Mouse (Mus musculus) CH12.LX (cell line): ENCODE measurements around the gene Sp7. TPM values are rescaled to one million over a fixed set of nuclear protein-coding genes. Genes with fewer than 3 reads are reported as not detected.
A peak's percentile ranks its signal among the peaks of the same experiment; 100 is the strongest.

Source experiments
- DNase-seq: peaks from one replicate; pipeline ENCODE4 v3.0.0-alpha.2; 2013; ENCODE audit errors: extremely low read depth
- H3K27ac ChIP-seq: 2 replicates; pipeline ENCODE4 v1.5.1; 2012; ENCODE audit warnings: low read depth, mild to moderate bottlenecking, control low read depth, moderate library complexity; ENCODE audit not compliant: insufficient read depth
- H3K27me3 ChIP-seq: replicated peaks from 2 replicates; pipeline ENCODE3; 2012; ENCODE audit warnings: inconsistent platforms
- H3K36me3 ChIP-seq, 2 experiments: replicated peaks in 1 of 2; 2 replicates each; pipeline versions ENCODE3 to v1.6.1; 2012; ENCODE audit warnings: inconsistent platforms in 1 of 2, low read length in 1 of 2, mild to moderate bottlenecking in 1 of 2, mixed read lengths in 1 of 2, moderate library complexity in 1 of 2; ENCODE audit not compliant: control insufficient read depth in 1 of 2, insufficient read depth in 1 of 2
- H3K4me1 ChIP-seq, 2 experiments: 2 replicates each; pipeline ENCODE4 v1.6.1; 2012; ENCODE audit warnings: inconsistent platforms in 1 of 2, moderate library complexity in 1 of 2; ENCODE audit not compliant: insufficient read depth in 2 of 2, control insufficient read depth in 1 of 2
- H3K4me2 ChIP-seq: 2 replicates; pipeline ENCODE4 v1.6.1; 2012; ENCODE audit warnings: low read depth, mild to moderate bottlenecking, control low read depth; ENCODE audit not compliant: poor library complexity, insufficient read depth, severe bottlenecking
- H3K4me3 ChIP-seq, 3 experiments: fragments of 150-350 bp in 1 of 3; sonication (generic) in 1 of 3; replicated peaks in 1 of 3; 2 replicates each; pipeline versions ENCODE3 to v1.5.1; 2011 to 2012; ENCODE audit warnings: low read depth in 2 of 3, low read length in 2 of 3, mild to moderate bottlenecking in 2 of 3, moderate library complexity in 2 of 3, control low read depth in 1 of 3, improper control_type of control experiment in 1 of 3, inconsistent platforms in 1 of 3, mixed read lengths in 1 of 3; ENCODE audit not compliant: poor library complexity in 1 of 3
- H3K79me2 ChIP-seq: replicated peaks from 2 replicates; pipeline ENCODE4 v1.6.1; 2012; ENCODE audit warnings: mild to moderate bottlenecking, moderate library complexity; ENCODE audit not compliant: control insufficient read depth, poor library complexity, insufficient read depth, severe bottlenecking; ENCODE audit errors: extremely low read depth
- H3K9ac ChIP-seq: 2 replicates; pipeline ENCODE4 v1.6.1; 2012; ENCODE audit warnings: low read depth, mild to moderate bottlenecking, control low read depth, moderate library complexity; ENCODE audit not compliant: insufficient read depth
- H3K9me3 ChIP-seq: replicated peaks from 2 replicates; pipeline ENCODE3; 2012; ENCODE audit warnings: low read length, inconsistent platforms, mixed read lengths
- CHD2 ChIP-seq: IDR thresholded peaks from 2 replicates; pipeline ENCODE4 v1.6.1; 2011; ENCODE audit warnings: low read length, improper control_type of control experiment
- CTCF ChIP-seq, 2 experiments: IDR thresholded peaks in 1 of 2; conservative IDR thresholded peaks in 1 of 2; 2 replicates each; pipeline ENCODE4 v1.5.1; 2011 to 2012; ENCODE audit warnings: low read depth in 2 of 2, low read length in 2 of 2, improper control_type of control experiment in 1 of 2, inconsistent platforms in 1 of 2, mild to moderate bottlenecking in 1 of 2, moderate library complexity in 1 of 2
- ELF1 ChIP-seq: IDR thresholded peaks from 2 replicates; pipeline ENCODE4 v1.6.1; 2014; ENCODE audit warnings: low read depth, mild to moderate bottlenecking, inconsistent platforms, low read length, improper control_type of control experiment
- MAFK ChIP-seq: IDR thresholded peaks from 2 replicates; pipeline ENCODE4 v1.6.1; 2011; ENCODE audit warnings: low read length, improper control_type of control experiment; ENCODE audit not compliant: insufficient replicate concordance
- MAZ ChIP-seq: IDR thresholded peaks from 2 replicates; pipeline ENCODE4 v1.6.1; 2012; ENCODE audit warnings: low read depth, mild to moderate bottlenecking, inconsistent platforms, low read length, improper control_type of control experiment, moderate library complexity
- MEF2A ChIP-seq: IDR thresholded peaks from 2 replicates; pipeline ENCODE4 v1.6.1; 2014; ENCODE audit warnings: low read depth, mild to moderate bottlenecking, inconsistent platforms, low read length, improper control_type of control experiment, borderline replicate concordance
- MXI1 ChIP-seq: IDR thresholded peaks from 2 replicates; pipeline ENCODE4 v1.6.1; 2011; ENCODE audit warnings: mild to moderate bottlenecking, low read depth, low read length, improper control_type of control experiment
- MYC ChIP-seq: IDR thresholded peaks from 2 replicates; pipeline ENCODE4 v1.6.1; 2011; ENCODE audit warnings: low read depth, mild to moderate bottlenecking, improper control_type of control experiment, low read length
- NELFE ChIP-seq: IDR thresholded peaks from 2 replicates; pipeline ENCODE4 v1.6.1; 2011; ENCODE audit warnings: low read depth, low read length, improper control_type of control experiment
- NRF1 ChIP-seq: IDR thresholded peaks from 2 replicates; pipeline ENCODE4 v1.6.1; 2014; ENCODE audit warnings: low read depth, mild to moderate bottlenecking, inconsistent platforms, low read length, improper control_type of control experiment, moderate library complexity
- PAX5 ChIP-seq: IDR thresholded peaks from 2 replicates; pipeline ENCODE4 v1.6.1; 2012; ENCODE audit warnings: low read length, inconsistent platforms, mixed read lengths
- POLR2A ChIP-seq: IDR thresholded peaks from 2 replicates; pipeline ENCODE4 v1.6.1; 2011; ENCODE audit warnings: low read depth, mild to moderate bottlenecking, improper control_type of control experiment, low read length
- POLR2AphosphoS2 ChIP-seq: IDR thresholded peaks from 2 replicates; pipeline ENCODE4 v1.6.1; 2011; ENCODE audit warnings: low read depth, low read length, improper control_type of control experiment
- RAD21 ChIP-seq: IDR thresholded peaks from 2 replicates; pipeline ENCODE4 v1.6.1; 2011; ENCODE audit warnings: low read depth, mild to moderate bottlenecking, low read length, improper control_type of control experiment, moderate library complexity
- RCOR1 ChIP-seq: conservative IDR thresholded peaks from 2 replicates; pipeline ENCODE4 v1.6.1; 2012; ENCODE audit warnings: low read depth, mild to moderate bottlenecking, inconsistent platforms, low read length, improper control_type of control experiment
- TBP ChIP-seq: conservative IDR thresholded peaks from 2 replicates; pipeline ENCODE4 v1.6.1; 2011; ENCODE audit warnings: low read depth, low read length, improper control_type of control experiment
- ZC3H11A ChIP-seq: IDR thresholded peaks from 2 replicates; pipeline ENCODE4 v1.6.1; 2012; ENCODE audit warnings: low read depth, mild to moderate bottlenecking, inconsistent platforms, low read length, improper control_type of control experiment
- dilution Hi-C: fragments of 300-500 bp; cut with MboI; formaldehyde crosslinking; loops from 2 replicates; pipeline ENCODE4 v1.14.3; 2020; ENCODE audit warnings: low sequenced_read_pairs; ENCODE audit not compliant: extremely low pct_unique_long_range_greater_than_20kb, extremely low pct_ligation_motif_present
- in situ Hi-C: fragments of 300-500 bp; cut with MboI; formaldehyde crosslinking; loops from 3 replicates; pipeline ENCODE4 v1.14.3; 2019; ENCODE audit warnings: low sequenced_read_pairs, low pct_ligation_motif_present, low pct_unique_long_range_greater_than_20kb, mixed read lengths
- polyA plus RNA-seq: library from polyadenylated mRNA; unstranded; fragments of >175 nt; gene quantifications from 2 replicates; pipeline ENCODE4 v1.2.1, GENCODE M21; 2012; ENCODE audit warnings: low read depth; ENCODE audit not compliant: insufficient read length
- total RNA-seq, 2 experiments: library from RNA; depleted of rRNA; stranded (reverse); fragments of 300-350 nt in 1 of 2; fragments of >200 nt in 1 of 2; gene quantifications; 2 replicates each; pipeline ENCODE4 v1.2.3; 2012 to 2014

Gene Sp7
- total and polyA plus RNA-seq, 3 experiments, result not detected

DNA sequence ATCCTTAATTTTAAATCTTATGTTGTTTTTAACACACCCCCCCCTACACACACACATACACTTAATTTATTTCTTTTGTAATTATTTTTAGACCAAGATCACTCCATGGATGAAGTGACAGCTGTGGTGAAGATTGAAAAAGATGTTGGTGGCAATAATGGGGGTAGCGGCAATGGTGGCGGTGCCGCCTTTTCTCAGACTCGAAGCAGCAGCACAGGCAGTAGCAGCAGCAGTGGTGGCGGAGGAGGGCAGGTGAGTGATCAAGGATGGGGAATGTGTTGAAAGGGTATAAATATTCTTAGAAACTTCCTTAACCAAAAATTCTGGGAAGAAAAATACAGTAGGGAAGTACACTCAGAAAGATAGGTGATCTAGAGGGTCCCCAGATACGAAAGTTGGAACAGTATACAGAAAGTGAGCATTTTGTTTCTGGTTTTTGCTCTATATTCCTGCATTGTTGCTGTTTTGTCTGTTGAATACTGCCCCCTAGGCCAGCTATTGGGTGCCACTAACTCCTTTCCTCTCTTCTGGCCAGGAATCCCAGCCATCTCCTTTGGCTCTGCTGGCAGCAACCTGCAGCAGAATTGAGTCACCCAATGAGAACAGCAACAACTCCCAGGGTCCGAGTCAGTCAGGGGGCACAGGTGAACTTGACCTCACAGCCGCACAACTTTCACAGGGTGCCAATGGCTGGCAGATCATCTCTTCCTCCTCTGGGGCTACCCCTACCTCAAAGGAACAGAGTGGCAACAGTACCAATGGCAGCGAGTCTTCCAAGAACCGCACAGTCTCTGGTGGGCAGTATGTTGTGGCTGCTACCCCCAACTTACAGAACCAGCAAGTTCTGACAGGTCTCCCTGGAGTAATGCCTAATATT is 40.9 kb upstream of the Sp7 start:
- Histone ChIP-seq H3K4me1 (peaks cover 17 to 55% of the 10 kb centered on the region in 2 experiments), H3K4me2 (no peak overlapping the region), H3K27ac (no peak overlapping the region), H3K36me3 (peaks cover 23 to 47% of the 10 kb centered on the region in 2 experiments), H3K4me3 (no peak overlapping the region)
- in situ Hi-C loops, result no loop called here
- no peak for TF ChIP-seq MAFK
- peak in 1 of 2 experiments; percentile 44; a peak in 2 of 4 replicates for TF ChIP-seq CTCF (conservative IDR thresholded peaks at IDR 0.05 in 1 of 2, IDR thresholded peaks at IDR 0.05 in 1 of 2; ENCODE audit: low read depth in 2 of 2, low read length in 2 of 2)
- TF ChIP-seq, all 38 proteins: peak for 1
- dilution Hi-C loops, result no loop called here
- Histone ChIP-seq H3K79me2 (peaks cover 55% of the 10 kb centered on the region), H3K27me3 (no peaks in the 10 kb centered on the region), H3K9me3 (no peaks in the 10 kb centered on the region), H3K9ac (no peak overlapping the region)
- DNase-seq, result no peak

DNA sequence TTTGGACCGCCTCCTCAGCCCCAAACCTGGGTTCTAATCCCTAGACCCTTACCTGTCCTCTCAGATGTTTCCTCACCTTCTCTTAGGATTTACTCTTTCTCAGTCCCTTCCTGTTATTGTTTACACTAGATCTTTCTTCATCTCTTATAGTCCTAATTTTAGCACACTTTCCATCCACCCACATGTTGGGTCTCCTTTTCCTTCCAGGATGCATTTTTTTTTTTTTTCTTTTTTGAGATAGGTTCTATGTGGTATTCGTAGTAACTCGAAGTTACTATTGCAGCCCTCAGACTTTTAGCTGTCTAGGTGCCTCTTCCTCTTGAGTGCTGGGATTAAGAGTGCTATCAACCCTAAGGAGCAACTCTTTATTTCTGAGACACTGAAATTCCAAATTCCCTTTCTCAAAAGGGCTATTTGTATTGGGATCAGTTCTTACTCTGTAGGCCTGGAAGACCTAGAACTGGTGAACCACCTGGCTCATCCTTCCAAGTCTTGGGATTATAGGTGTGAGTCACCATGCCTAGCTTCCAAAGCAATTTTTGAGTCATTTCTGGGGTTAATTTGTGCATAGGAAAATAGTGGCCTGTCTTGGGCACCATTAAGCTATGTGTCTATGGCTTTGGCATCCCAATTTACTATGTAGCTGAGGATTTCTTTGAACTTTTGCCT is 40.1 kb upstream of the Sp7 start:
- Histone ChIP-seq H3K27ac (no peak overlapping the region), H3K4me1 (peaks cover 17 to 51% of the 10 kb centered on the region in 2 experiments), H3K4me3 (peak overlapping the region; percentile 47 to 64 (median 55)), H3K9ac (peak overlapping the region; percentile 100), H3K36me3 (peaks cover 23 to 42% of the 10 kb centered on the region in 2 experiments), H3K9me3 (no peaks in the 10 kb centered on the region), H3K4me2 (peak overlapping the region; percentile 77), H3K27me3 (no peaks in the 10 kb centered on the region), H3K79me2 (peaks cover 48% of the 10 kb centered on the region)
- DNase-seq, result no peak
- dilution Hi-C loops, result no loop called here
- in situ Hi-C loops, result no loop called here
- TF ChIP-seq ZC3H11A (no peak), NELFE (0 out of 2 replicates have a peak, but pooled peaks have one; percentile 39), PAX5 (no peak), MXI1 (peak; percentile 11; the same call in 1 of the 2 replicates), MAFK (no peak), ELF1 (no peak), NRF1 (no peak), CHD2 (no peak)

- in situ Hi-C loops, result no loop called here
- no peaks in the 10 kb centered on the region for H3K27me3 ChIP-seq
- H3K4me3 ChIP-seq, result peak overlapping the region; percentile 47 to 64 (median 55)
- H3K27ac ChIP-seq, result peak overlapping the region; percentile 16; the same call in 1 of the 2 replicates
- peak; percentile 88 for DNase-seq
- TF ChIP-seq TBP (no peak), POLR2AphosphoS2 (no peak), MXI1 (peak; percentile 27; the same call in 1 of the 2 replicates), MAZ (peak; percentile 85; the same call in 1 of the 2 replicates), MYC (no peak), MEF2A (no peak), ELF1 (0 out of 2 replicates have a peak, but pooled peaks have one; percentile 37), POLR2A (peak; percentile 28; the same call in 1 of the 2 replicates), RCOR1 (no peak), CHD2 (peak; percentile 82), RAD21 (no peak), NELFE (no peak)
- TF ChIP-seq, all 38 proteins: peak for 5
- peak overlapping the region; percentile 100 for H3K9ac ChIP-seq
- H3K79me2 ChIP-seq, result peaks cover 41% of the 10 kb centered on the region
- H3K36me3 ChIP-seq, result peaks cover 23 to 36% of the 10 kb centered on the region in 2 experiments
- H3K4me1 ChIP-seq, result peaks cover 17 to 44% of the 10 kb centered on the region in 2 experiments
- no peaks in the 10 kb centered on the region for H3K9me3 ChIP-seq
- peak overlapping the region; percentile 77 for H3K4me2 ChIP-seq
- dilution Hi-C loops, result no loop called here
Measured at GRCm38 (mm10) chr15:102406196-102406911, 39.4 kb upstream of the Sp7 start.
